Mouse (Mus musculus): ENCODE results near the gene Btbd9.

The Btbd9 gene

GRCm38 (mm10) chr17:30598300-30598699 is 22.0 kb upstream of the Btbd9 start:
- DNase-seq: no peak

- no peak for DNase-seq
These were observed 21.5 kb upstream of the Btbd9 start for GRCm38 (mm10) chr17:30597786-30598185.

- no peak for DNase-seq
These were observed 18.6 kb upstream of the Btbd9 start for GRCm38 (mm10) chr17:30594846-30595245.

- no peak for DNase-seq
These were observed 18.1 kb upstream of the Btbd9 start for GRCm38 (mm10) chr17:30594407-30594806.

GRCm38 (mm10) chr17:30590417-30591198 is 14.3 kb upstream of the Btbd9 start:
- peak; percentile 71 for DNase-seq

GRCm38 (mm10) chr17:30583258-30584001 is 7.1 kb upstream of the Btbd9 start:
- DNase-seq: no peak

- DNase-seq: no peak
These were observed 6.0 kb upstream of the Btbd9 start for GRCm38 (mm10) chr17:30582313-30582712.

GRCm38 (mm10) chr17:30581201-30581600 is 4.9 kb upstream of the Btbd9 start:
- DNase-seq: no peak

- no peak for DNase-seq
These were observed 4.5 kb upstream of the Btbd9 start for GRCm38 (mm10) chr17:30580781-30581180.

GRCm38 (mm10) chr17:30576946-30577345 is 658 bp upstream of the Btbd9 start:
- DNase-seq: peak; percentile 34

GRCm38 (mm10) chr17:30575121-30575904 is 975 bp downstream of the Btbd9 start:
- peak; percentile 75 for DNase-seq

GRCm38 (mm10) chr17:30574783-30575075 is 1.6 kb downstream of the Btbd9 start:
- no peak for DNase-seq

GRCm38 (mm10) chr17:30573990-30574782 is 2.1 kb downstream of the Btbd9 start:
- DNase-seq: no peak

- no peak for DNase-seq
These were observed 5.3 kb downstream of the Btbd9 start for GRCm38 (mm10) chr17:30570971-30571370.

- DNase-seq: no peak
These were observed 6.1 kb downstream of the Btbd9 start for GRCm38 (mm10) chr17:30570173-30570572.

- DNase-seq: no peak
These were observed 7.8 kb downstream of the Btbd9 start for GRCm38 (mm10) chr17:30568473-30568872.

- DNase-seq: no peak
These were observed 11.3 kb downstream of the Btbd9 start for GRCm38 (mm10) chr17:30564971-30565370.

- no peak for DNase-seq
These were observed 11.9 kb downstream of the Btbd9 start for GRCm38 (mm10) chr17:30564407-30564806.

GRCm38 (mm10) chr17:30563484-30564075 is 12.7 kb downstream of the Btbd9 start:
- no peak for DNase-seq

- no peak for DNase-seq
These were observed 13.5 kb downstream of the Btbd9 start for GRCm38 (mm10) chr17:30562770-30563169.

- peak; percentile 98 for DNase-seq
These were observed 16.8 kb downstream of the Btbd9 start for GRCm38 (mm10) chr17:30559536-30559935.

- DNase-seq: no peak
These were observed 17.7 kb downstream of the Btbd9 start for GRCm38 (mm10) chr17:30558623-30559022.

All from thymus, postnatal 4 days (tissue).